Mouse (Mus musculus) bone marrow macrophage, adult 2 months (primary cell): ENCODE results near the gene Stn1.

Experiments
- CTCF ChIP-seq: IDR thresholded peaks from 2 replicates; pipeline ENCODE4 v1.5.1; 2012; ENCODE audit warnings: low read depth, mild to moderate bottlenecking, low read length, moderate library complexity
- POLR2A ChIP-seq: IDR thresholded peaks from 2 replicates; pipeline ENCODE4 v1.6.1; 2012; ENCODE audit warnings: mild to moderate bottlenecking, low read depth, low read length, borderline replicate concordance

DNA sequence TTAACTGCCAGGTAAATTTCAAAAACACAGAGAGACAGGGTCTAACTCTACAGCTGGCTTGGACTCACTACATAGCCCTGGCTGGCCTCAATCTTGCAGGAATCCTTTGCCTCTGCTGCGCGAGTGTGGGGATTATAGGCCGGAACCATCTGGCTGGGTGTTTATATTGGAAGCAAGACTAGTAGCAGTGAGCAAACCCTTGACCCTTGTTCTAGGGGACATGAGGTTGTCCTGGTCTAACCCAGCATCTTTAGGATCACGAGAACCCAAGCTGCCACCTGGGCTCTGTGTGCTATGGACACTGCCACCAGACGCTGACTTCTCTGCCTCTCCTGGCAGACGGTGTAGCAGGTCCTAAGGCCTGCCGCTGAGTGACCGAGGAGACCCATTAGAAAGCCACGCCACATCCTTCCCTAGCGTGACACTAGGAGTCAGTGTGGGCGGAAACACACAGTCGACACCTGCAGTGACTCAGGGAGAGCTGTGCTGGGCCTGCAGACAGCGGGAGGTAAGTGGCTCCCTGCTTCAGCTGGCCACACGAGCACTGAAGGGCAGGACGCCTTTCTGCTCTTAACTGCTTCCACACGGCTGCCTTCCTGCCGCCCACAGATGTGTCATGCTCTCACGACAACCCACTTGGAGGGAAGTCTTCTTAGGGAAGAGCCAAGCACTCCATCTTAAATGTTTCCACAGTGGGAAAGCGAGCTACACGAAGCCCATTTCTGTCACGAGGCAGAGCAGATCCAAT lies 10.9 kb downstream of the Stn1 start:
- TF ChIP-seq CTCF (no peak), POLR2A (no peak)
